ENCODE assay signal across 8 mouse cellular contexts in the genomic region with DNA sequence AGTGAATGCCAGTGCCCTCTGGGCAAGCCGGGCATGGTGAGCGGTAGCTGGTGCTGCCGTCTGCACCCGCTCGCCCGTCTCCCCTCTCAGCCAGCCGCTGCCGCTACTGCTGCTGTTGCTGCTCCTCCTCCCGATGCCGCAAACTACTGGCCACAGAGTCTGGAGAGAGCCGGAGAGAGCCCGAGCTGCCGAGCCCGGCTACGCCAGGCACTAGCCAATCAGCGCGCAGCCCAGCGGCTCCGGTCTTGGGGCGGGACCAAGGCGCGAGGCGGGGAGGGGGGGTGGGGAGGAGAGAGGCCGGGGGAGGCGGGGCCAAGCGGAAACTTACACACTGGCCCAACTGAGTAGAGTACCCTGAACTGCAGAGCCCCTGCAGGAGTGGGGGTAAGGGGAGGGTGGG. TPM values are rescaled to one million over a fixed set of nuclear protein-coding genes. Genes with fewer than 3 reads are reported as not detected.
A peak's percentile ranks its signal among the peaks of the same experiment; 100 is the strongest.
DNase-seq lines count a peak whose midpoint lies in the region; ATAC-seq lines count a peak whose summit lies in the region.

A gene (minus strand): TSS at position 148 of the 400 bp plus-strand sequence.

- no peaks in the 10 kb centered on the region for H3K36me3 ChIP-seq in intestine, embryonic 15.5 days
- no peaks in the 10 kb centered on the region for H3K36me3 ChIP-seq in limb, embryonic 10.5 days
- H3K36me3 ChIP-seq in midbrain, embryonic 11.5 days (ENCODE audit: control insufficient read depth, insufficient read depth, low read length), result no peaks in the 10 kb centered on the region
- no peaks in the 10 kb centered on the region for H3K36me3 ChIP-seq in stomach, embryonic 15.5 days

- H3K9me3 ChIP-seq in intestine, embryonic 15.5 days, result no peaks in the 10 kb centered on the region
- H3K9me3 ChIP-seq in limb, embryonic 10.5 days (replicated peaks), result no peaks in the 10 kb centered on the region
- no peaks in the 10 kb centered on the region for H3K9me3 ChIP-seq in midbrain, embryonic 11.5 days (ENCODE audit: control insufficient read depth, low read length)
- H3K9me3 ChIP-seq in stomach, embryonic 15.5 days, result no peaks in the 10 kb centered on the region

- H3K4me1 ChIP-seq in intestine, embryonic 15.5 days (replicated peaks), result no peaks in the 10 kb centered on the region
- H3K4me1 ChIP-seq in limb, embryonic 10.5 days, result no peaks in the 10 kb centered on the region; the same call in 1 of the 2 replicates
- no peaks in the 10 kb centered on the region for H3K4me1 ChIP-seq in midbrain, embryonic 11.5 days (ENCODE audit: control insufficient read depth, insufficient read depth, low read length)
- H3K4me1 ChIP-seq in stomach, embryonic 15.5 days, result 0 out of 2 replicates have a peak, but pooled peaks cover 3% of the 10 kb centered on the region

- H3K4me3 ChIP-seq in intestine, embryonic 15.5 days (replicated peaks), result peak within 1 kb of the TSS; percentile 47
- H3K4me3 ChIP-seq in limb, embryonic 10.5 days, result peak within 1 kb of the TSS; percentile 60
- peak within 1 kb of the TSS; percentile 45 for H3K4me3 ChIP-seq in midbrain, embryonic 11.5 days (ENCODE audit: low read depth, low read length)
- H3K4me3 ChIP-seq in stomach, embryonic 15.5 days (replicated peaks), result peak within 1 kb of the TSS; percentile 52

- peaks cover 24% of the 10 kb centered on the region for H3K27me3 ChIP-seq in intestine, embryonic 15.5 days (replicated peaks)
- peaks cover 90% of the 10 kb centered on the region for H3K27me3 ChIP-seq in limb, embryonic 10.5 days (ENCODE audit: low read depth, poor library complexity, severe bottlenecking)
- peaks cover 11% of the 10 kb centered on the region for H3K27me3 ChIP-seq in midbrain, embryonic 11.5 days (ENCODE audit: control insufficient read depth, insufficient read depth, low read length)
- H3K27me3 ChIP-seq in stomach, embryonic 15.5 days (replicated peaks), result 0 out of 2 replicates have a peak, but pooled peaks cover 3% of the 10 kb centered on the region

- WGBS in intestine, embryonic 15.5 days, result 28% methylated on average over 19 of the region's 26 CpGs
- 18% methylated on average over 25 of the region's 26 CpGs for WGBS in limb, embryonic 10.5 days
- WGBS in midbrain, embryonic 11.5 days, result 22% methylated on average over 21 of the region's 26 CpGs
- WGBS in stomach, embryonic 15.5 days, result 12% methylated on average over 17 of the region's 26 CpGs

- H3K27ac ChIP-seq in intestine, embryonic 15.5 days, result no peak within 1 kb of the TSS
- peak within 1 kb of the TSS; percentile 53 for H3K27ac ChIP-seq in limb, embryonic 10.5 days
- no peak within 1 kb of the TSS; the same call in 1 of the 2 replicates for H3K27ac ChIP-seq in midbrain, embryonic 11.5 days (ENCODE audit: low read depth, low read length)
- peak within 1 kb of the TSS; percentile 75 for H3K27ac ChIP-seq in stomach, embryonic 15.5 days

- DNase-seq in ovary, adult 18-20 months (ENCODE audit: low spot score), result peak; percentile 73
- no peak for DNase-seq in ovary, postnatal 14 days (ENCODE audit: low spot score)
- DNase-seq in embryo, embryonic 11.5 days (ENCODE audit: low read depth, low spot score), result peak; percentile 62
- DNase-seq in gastrocnemius, postnatal 4 days (ENCODE audit: low spot score in 2 of 2), result peak; percentile 61 to 70
- peak; percentile 83 for DNase-seq in limb, embryonic 10.5 days (ENCODE audit: low spot score)
- peak; percentile 94 for DNase-seq in midbrain, embryonic 11.5 days (ENCODE audit: low spot score, missing footprints)

- peak; percentile 94 for ATAC-seq in intestine, embryonic 15.5 days
- peak; percentile 93 for ATAC-seq in midbrain, embryonic 11.5 days (ENCODE audit: low FRiP score)
- peak; percentile 94 for ATAC-seq in stomach, embryonic 15.5 days (ENCODE audit: insufficient read depth, low FRiP score, low read depth)

- peak within 1 kb of the TSS; percentile 23 for H3K9ac ChIP-seq in intestine, embryonic 15.5 days
- H3K9ac ChIP-seq in midbrain, embryonic 11.5 days (ENCODE audit: low read length), result peak within 1 kb of the TSS; percentile 58
- H3K9ac ChIP-seq in stomach, embryonic 15.5 days, result no peak within 1 kb of the TSS

- H3K4me2 ChIP-seq in intestine, embryonic 15.5 days (replicated peaks), result peak within 1 kb of the TSS; percentile 86
- H3K4me2 ChIP-seq in midbrain, embryonic 11.5 days, result peak within 1 kb of the TSS; percentile 72
- H3K4me2 ChIP-seq in stomach, embryonic 15.5 days, result peak within 1 kb of the TSS; percentile 74

RNA-seq across cellular contexts. Expression of the gene that starts here (rescaled TPM):
- total RNA-seq in gastrocnemius, postnatal 4 days (2021), result 10 to 100 TPM; 14.7 to 15.6 TPM
- polyA plus RNA-seq in intestine, embryonic 15.5 days (2015; fragmentation: Nextera tagmentation; extraction: Ambion mirVana), result 1.2 and 1.8 TPM in 2 replicates
- polyA plus RNA-seq in limb, embryonic 10.5 days (2016; fragmentation: Nextera tagmentation; extraction: Ambion mirVana), result 3.1 and 4.0 TPM in 2 replicates
- polyA plus RNA-seq in midbrain, embryonic 11.5 days (2014; fragmentation: Nextera tagmentation; extraction: Ambion mirVana), result 3.8 and 4.5 TPM in 2 replicates
- 3.4 and 3.7 TPM in 2 replicates for polyA plus RNA-seq in stomach, embryonic 15.5 days (2015; fragmentation: Nextera tagmentation; extraction: Ambion mirVana)

Comparison
In these comparisons a context has a peak if more than half of its experiments do, and no peak if none do; other contexts are left out.
1. H3K27ac ChIP-seq: peak in limb, embryonic 10.5 days (single experiment) and stomach, embryonic 15.5 days (single experiment); none in intestine, embryonic 15.5 days (single experiment) and midbrain, embryonic 11.5 days (single experiment).
2. Peak in every context shown above with its lines, with median percentiles within 50 percentile points of each other: ATAC-seq, H3K4me2 ChIP-seq and H3K4me3 ChIP-seq.